Mouse (Mus musculus) spleen, postnatal 10 days (tissue): ENCODE measurements at regions not wholly inside any gene's neighbourhood (a gene's known extent, or its start where the extent isn't known, plus 50 kb on each side); places are given as distances from the start of the nearest gene placed in this dataset.

Experiments used
- DNase-seq, 2 experiments: peaks; one replicate each; pipeline ENCODE4 v3.0.0; 2021 to 2022; ENCODE audit warnings: low spot score in 2 of 2

GRCm38 (mm10) chr1:4672344-4672743, 135.3 kb upstream of the Gm37988 start:
- DNase-seq = no peak

GRCm38 (mm10) chr1:4687605-4688004, 120.1 kb upstream of the Gm37988 start:
- DNase-seq = no peak

GRCm38 (mm10) chr1:4689096-4689495, 118.6 kb upstream of the Gm37988 start:
- peak in 1 of 2 experiments; percentile 10 for DNase-seq

- no peak for DNase-seq
Observed at GRCm38 (mm10) chr1:4703316-4703715, 104.4 kb upstream of the Gm37988 start.

- DNase-seq = no peak
Observed at GRCm38 (mm10) chr1:4706171-4706570, 101.5 kb upstream of the Gm37988 start.

GRCm38 (mm10) chr1:4722333-4722931, 85.3 kb upstream of the Gm37988 start:
- DNase-seq = no peak
